Mouse (Mus musculus) lung, postnatal 0 days (tissue): ENCODE data around the gene Ccnk. TPM values are rescaled to one million over a fixed set of nuclear protein-coding genes. Genes with fewer than 3 reads are reported as not detected.

Experiments used
- ATAC-seq: fragments of 200-750 bp; cut with Nextera tagmentation; 2 replicates; pipeline ENCODE4 v1.8.0; 2017; ENCODE audit warnings: moderate library complexity
- DNase-seq: peaks from one replicate; pipeline ENCODE4 v3.0.0-alpha.2; 2016; ENCODE audit warnings: low spot score
- H3K27ac ChIP-seq: fragments of 300-500 bp; sonication (generic); 2 replicates; pipeline ENCODE4 v1.5.1; 2014; ENCODE audit warnings: antibody characterized with exemption, mild to moderate bottlenecking, low read length, mixed read lengths
- H3K27me3 ChIP-seq: fragments of 300-500 bp; sonication (generic); replicated peaks from 2 replicates; pipeline ENCODE4 v1.6.1; 2014; ENCODE audit warnings: low read length, mixed read lengths; ENCODE audit not compliant: insufficient read depth
- H3K36me3 ChIP-seq: fragments of 300-500 bp; sonication (generic); 2 replicates; pipeline ENCODE4 v1.6.1; 2014; ENCODE audit warnings: low read length, mixed read lengths; ENCODE audit not compliant: insufficient read depth
- H3K4me1 ChIP-seq: fragments of 300-500 bp; sonication (generic); 2 replicates; pipeline ENCODE4 v1.6.1; 2014; ENCODE audit warnings: antibody characterized with exemption, low read depth, low read length, mixed read lengths; ENCODE audit not compliant: insufficient read depth
- H3K4me2 ChIP-seq: fragments of 300-500 bp; sonication (generic); replicated peaks from 2 replicates; pipeline ENCODE4 v1.6.1; 2014; ENCODE audit warnings: low read depth, mild to moderate bottlenecking, low read length, moderate library complexity, mixed read lengths
- H3K4me3 ChIP-seq: fragments of 300-500 bp; sonication (generic); 2 replicates; pipeline ENCODE4 v1.5.1; 2014; ENCODE audit warnings: low read depth, low read length
- H3K9ac ChIP-seq: fragments of 300-500 bp; sonication (generic); replicated peaks from 2 replicates; pipeline ENCODE4 v1.6.1; 2014; ENCODE audit warnings: low read depth, mild to moderate bottlenecking
- H3K9me3 ChIP-seq: fragments of 300-500 bp; sonication (generic); 2 replicates; pipeline ENCODE4 v1.6.1; 2016; ENCODE audit warnings: low read length, mixed read lengths
- CTCF ChIP-seq: IDR thresholded peaks from 2 replicates; pipeline ENCODE4 v1.5.1; 2016; ENCODE audit warnings: antibody characterized with exemption, mild to moderate bottlenecking
- EP300 ChIP-seq: IDR thresholded peaks from 2 replicates; pipeline ENCODE4 v1.6.1; 2016; ENCODE audit warnings: antibody characterized with exemption, mild to moderate bottlenecking, control low read depth
- WGBS: fragments of 180-500 bp; shearing (Covaris S2); extraction: QIAGEN DNeasy Blood & Tissue Kit; methylation state at CpG from one replicate; pipeline ENCODE4 v1.1.7; 2014; 5-methylcytosine and 5-hydroxymethylcytosine counted together
- polyA plus RNA-seq: library from polyadenylated mRNA; unstranded; fragments of >200 nt; fragmentation: Nextera tagmentation; extraction: Ambion mirVana; gene quantifications from 2 replicates; pipeline ENCODE4 v1.2.1, GENCODE M21; 2015

The Ccnk gene
- polyA plus RNA-seq, 1 experiment from 2014 or later: 2.0 TPM

- no peaks in the 10 kb centered on the region for H3K36me3 ChIP-seq
- DNase-seq: no peak
- no peak for TF ChIP-seq EP300
- TF ChIP-seq CTCF: no peak
- 65% methylated on average over 6 of the region's 6 CpGs for WGBS
- H3K4me1 ChIP-seq: no peaks in the 10 kb centered on the region
- H3K9ac ChIP-seq: no peak overlapping the region
- no peaks in the 10 kb centered on the region for H3K27me3 ChIP-seq
- H3K9me3 ChIP-seq: no peaks in the 10 kb centered on the region
- ATAC-seq: no peak
- H3K4me2 ChIP-seq: no peak overlapping the region
- no peak overlapping the region for H3K4me3 ChIP-seq
- H3K27ac ChIP-seq: no peak overlapping the region
These were observed 33.1 kb downstream of the Ccnk start for GRCm38 (mm10) chr12:108212476-108212875.

- no peaks in the 10 kb centered on the region for H3K27me3 ChIP-seq
- DNase-seq (no peak), ATAC-seq (peak; percentile 31; the same call in 1 of the 2 replicates)
- 0 out of 2 replicates have a peak overlapping the region, but pooled peaks have one; percentile 6 for H3K27ac ChIP-seq
- WGBS: 47% methylated on average over 18 of the region's 18 CpGs
- H3K9ac ChIP-seq: no peak overlapping the region
- no peak overlapping the region for H3K4me3 ChIP-seq
- H3K36me3 ChIP-seq: no peaks in the 10 kb centered on the region
- H3K4me2 ChIP-seq: no peak overlapping the region
- no peaks in the 10 kb centered on the region; the same call in 1 of the 2 replicates for H3K4me1 ChIP-seq
- no peak for TF ChIP-seq CTCF
- TF ChIP-seq EP300: no peak
- no peaks in the 10 kb centered on the region for H3K9me3 ChIP-seq
These were observed 34.0 kb downstream of the Ccnk start for GRCm38 (mm10) chr12:108213090-108214041.

- Histone ChIP-seq H3K36me3 (no peaks in the 10 kb centered on the region), H3K4me1 (no peaks in the 10 kb centered on the region; the same call in none of the 2 replicates), H3K4me2 (no peak overlapping the region), H3K27ac (no peak overlapping the region), H3K9me3 (no peaks in the 10 kb centered on the region), H3K27me3 (no peaks in the 10 kb centered on the region), H3K4me3 (no peak overlapping the region), H3K9ac (no peak overlapping the region)
- DNase-seq: no peak
- no peak for ATAC-seq
- 56% methylated on average over 8 of the region's 8 CpGs for WGBS
- no peak for TF ChIP-seq EP300
- no peak for TF ChIP-seq CTCF
These were observed 35.7 kb downstream of the Ccnk start for GRCm38 (mm10) chr12:108215090-108215489.

GRCm38 (mm10) chr12:108216611-108217370 is 37.4 kb downstream of the Ccnk start:
- Histone ChIP-seq H3K9me3 (no peaks in the 10 kb centered on the region), H3K27ac (no peak overlapping the region), H3K4me2 (no peak overlapping the region), H3K36me3 (no peaks in the 10 kb centered on the region), H3K9ac (no peak overlapping the region), H3K27me3 (no peaks in the 10 kb centered on the region), H3K4me1 (no peaks in the 10 kb centered on the region; the same call in none of the 2 replicates), H3K4me3 (no peak overlapping the region)
- no peak for TF ChIP-seq CTCF
- TF ChIP-seq EP300: no peak
- WGBS: 79% methylated on average over 11 of the region's 11 CpGs
- DNase-seq (no peak), ATAC-seq (no peak)

- ATAC-seq (peak; percentile 32; the same call in 1 of the 2 replicates), DNase-seq (peak; percentile 61)
- no peak overlapping the region for H3K4me3 ChIP-seq
- no peak overlapping the region for H3K27ac ChIP-seq
- 65% methylated on average over 5 of the region's 5 CpGs for WGBS
- no peaks in the 10 kb centered on the region for H3K27me3 ChIP-seq
- H3K4me2 ChIP-seq: no peak overlapping the region
- no peaks in the 10 kb centered on the region for H3K9me3 ChIP-seq
- H3K36me3 ChIP-seq: no peaks in the 10 kb centered on the region
- no peaks in the 10 kb centered on the region; the same call in none of the 2 replicates for H3K4me1 ChIP-seq
- H3K9ac ChIP-seq: no peak overlapping the region
- TF ChIP-seq CTCF: peak; percentile 79
- no peak for TF ChIP-seq EP300
These were observed 38.2 kb downstream of the Ccnk start for GRCm38 (mm10) chr12:108217572-108217971.

- Histone ChIP-seq H3K4me2 (no peak overlapping the region), H3K4me1 (no peaks in the 10 kb centered on the region; the same call in none of the 2 replicates), H3K9me3 (no peaks in the 10 kb centered on the region), H3K9ac (no peak overlapping the region), H3K27ac (no peak overlapping the region), H3K4me3 (no peak overlapping the region), H3K27me3 (no peaks in the 10 kb centered on the region), H3K36me3 (no peaks in the 10 kb centered on the region)
- TF ChIP-seq CTCF (no peak), EP300 (no peak; the same call in 1 of the 2 replicates)
- ATAC-seq (no peak), DNase-seq (peak; percentile 63)
- WGBS: 46% methylated on average over 15 of the region's 15 CpGs
These were observed 39.8 kb downstream of the Ccnk start for GRCm38 (mm10) chr12:108219163-108219562.
